Mouse (Mus musculus): ENCODE measurements at regions not wholly inside any gene's neighbourhood (a gene's known extent, or its start where the extent isn't known, plus 50 kb on each side); places are given as distances from the start of the nearest gene placed in this dataset.

- Histone ChIP-seq H3K27ac (ENCODE audit: control insufficient read depth, insufficient read depth, low read depth, low read length, poor library complexity) (no peak overlapping the region), H3K4me1 (ENCODE audit: control insufficient read depth, insufficient read depth, low read length) (no peaks in the 10 kb centered on the region), H3K4me3 (replicated peaks; ENCODE audit: control insufficient read depth, low read depth, low read length) (no peak overlapping the region)
- WGBS = 66% methylated on average over 7 of the region's 7 CpGs
- TF ChIP-seq CTCF (IDR thresholded peaks at IDR 0.05; ENCODE audit: control insufficient read depth, insufficient read depth, low read length) (no peak), POLR2A (IDR thresholded peaks at IDR 0.05; ENCODE audit: borderline replicate concordance, control insufficient read depth, low read depth, low read length) (no peak)
These were observed 198.5 kb downstream of the Lnpk start for GRCm38 (mm10) chr2:74380574-74381287.

GRCm38 (mm10) chr2:74378709-74379108 is 200.5 kb downstream of the Lnpk start:
- TF ChIP-seq POLR2A (IDR thresholded peaks at IDR 0.05; ENCODE audit: borderline replicate concordance, control insufficient read depth, low read depth, low read length) = no peak
- Histone ChIP-seq H3K4me3 (replicated peaks; ENCODE audit: control insufficient read depth, low read depth, low read length) (no peak overlapping the region), H3K4me1 (ENCODE audit: control insufficient read depth, insufficient read depth, low read length) (no peaks in the 10 kb centered on the region), H3K27ac (ENCODE audit: control insufficient read depth, insufficient read depth, low read depth, low read length, poor library complexity) (no peak overlapping the region)
- WGBS = 86% methylated on average over 3 of the region's 3 CpGs

- WGBS = 86% methylated on average over 1 of the region's 1 CpGs
- no peaks in the 10 kb centered on the region for H3K4me1 ChIP-seq (ENCODE audit: control insufficient read depth, insufficient read depth, low read length)
- H3K4me3 ChIP-seq (replicated peaks; ENCODE audit: control insufficient read depth, low read depth, low read length) = no peak overlapping the region
- no peak for TF ChIP-seq POLR2A (IDR thresholded peaks at IDR 0.05; ENCODE audit: borderline replicate concordance, control insufficient read depth, low read depth, low read length)
- TF ChIP-seq CTCF (IDR thresholded peaks at IDR 0.05; ENCODE audit: control insufficient read depth, insufficient read depth, low read length) = no peak
- H3K27ac ChIP-seq (ENCODE audit: control insufficient read depth, insufficient read depth, low read depth, low read length, poor library complexity) = no peak overlapping the region
These were observed 205.3 kb downstream of the Lnpk start for GRCm38 (mm10) chr2:74373938-74374337.

GRCm38 (mm10) chr2:74373056-74373455 is 206.2 kb downstream of the Lnpk start:
- TF ChIP-seq POLR2A (IDR thresholded peaks at IDR 0.05; ENCODE audit: borderline replicate concordance, control insufficient read depth, low read depth, low read length) = no peak
- no peak for TF ChIP-seq CTCF (IDR thresholded peaks at IDR 0.05; ENCODE audit: control insufficient read depth, insufficient read depth, low read length)
- H3K4me1 ChIP-seq (ENCODE audit: control insufficient read depth, insufficient read depth, low read length) = no peaks in the 10 kb centered on the region
- WGBS = 63% methylated on average over 4 of the region's 4 CpGs
- H3K4me3 ChIP-seq (replicated peaks; ENCODE audit: control insufficient read depth, low read depth, low read length) = no peak overlapping the region
- no peak overlapping the region for H3K27ac ChIP-seq (ENCODE audit: control insufficient read depth, insufficient read depth, low read depth, low read length, poor library complexity)

- no peaks in the 10 kb centered on the region for H3K4me1 ChIP-seq (ENCODE audit: control insufficient read depth, insufficient read depth, low read length)
- no peak overlapping the region for H3K4me3 ChIP-seq (replicated peaks; ENCODE audit: control insufficient read depth, low read depth, low read length)
- TF ChIP-seq CTCF (IDR thresholded peaks at IDR 0.05; ENCODE audit: control insufficient read depth, insufficient read depth, low read length) (no peak), POLR2A (IDR thresholded peaks at IDR 0.05; ENCODE audit: borderline replicate concordance, control insufficient read depth, low read depth, low read length) (no peak)
- WGBS = 81% methylated on average over 2 of the region's 2 CpGs
- no peak overlapping the region for H3K27ac ChIP-seq (ENCODE audit: control insufficient read depth, insufficient read depth, low read depth, low read length, poor library complexity)
These were observed 216.0 kb downstream of the Lnpk start for GRCm38 (mm10) chr2:74363255-74363654.

GRCm38 (mm10) chr2:74354591-74354990 is 224.6 kb downstream of the Lnpk start:
- no peak overlapping the region for H3K27ac ChIP-seq (ENCODE audit: control insufficient read depth, insufficient read depth, low read depth, low read length, poor library complexity)
- 79% methylated on average over 8 of the region's 8 CpGs for WGBS
- TF ChIP-seq POLR2A (IDR thresholded peaks at IDR 0.05; ENCODE audit: borderline replicate concordance, control insufficient read depth, low read depth, low read length) (no peak), CTCF (IDR thresholded peaks at IDR 0.05; ENCODE audit: control insufficient read depth, insufficient read depth, low read length) (no peak)
- H3K4me1 ChIP-seq (ENCODE audit: control insufficient read depth, insufficient read depth, low read length) = no peaks in the 10 kb centered on the region
- H3K4me3 ChIP-seq (replicated peaks; ENCODE audit: control insufficient read depth, low read depth, low read length) = no peak overlapping the region

GRCm38 (mm10) chr2:74349809-74350208 is 229.4 kb downstream of the Lnpk start:
- no peak overlapping the region for H3K4me3 ChIP-seq (replicated peaks; ENCODE audit: control insufficient read depth, low read depth, low read length)
- no peaks in the 10 kb centered on the region for H3K4me1 ChIP-seq (ENCODE audit: control insufficient read depth, insufficient read depth, low read length)
- TF ChIP-seq POLR2A (IDR thresholded peaks at IDR 0.05; ENCODE audit: borderline replicate concordance, control insufficient read depth, low read depth, low read length) (no peak), CTCF (IDR thresholded peaks at IDR 0.05; ENCODE audit: control insufficient read depth, insufficient read depth, low read length) (no peak)
- H3K27ac ChIP-seq (ENCODE audit: control insufficient read depth, insufficient read depth, low read depth, low read length, poor library complexity) = no peak overlapping the region
- 74% methylated on average over 6 of the region's 6 CpGs for WGBS

- TF ChIP-seq POLR2A (IDR thresholded peaks at IDR 0.05; ENCODE audit: borderline replicate concordance, control insufficient read depth, low read depth, low read length) = no peak
- TF ChIP-seq CTCF (IDR thresholded peaks at IDR 0.05; ENCODE audit: control insufficient read depth, insufficient read depth, low read length) = no peak
- no peak overlapping the region for H3K27ac ChIP-seq (ENCODE audit: control insufficient read depth, insufficient read depth, low read depth, low read length, poor library complexity)
- no peak overlapping the region for H3K4me3 ChIP-seq (replicated peaks; ENCODE audit: control insufficient read depth, low read depth, low read length)
- no peaks in the 10 kb centered on the region for H3K4me1 ChIP-seq (ENCODE audit: control insufficient read depth, insufficient read depth, low read length)
- 75% methylated on average over 9 of the region's 9 CpGs for WGBS
These were observed 272.9 kb downstream of the Lnpk start for GRCm38 (mm10) chr2:74306301-74306700.

Measured in bone marrow, adult 2 months (tissue).